In genomic region chr9:21131059-21131956, GRCm38 (mm10) we compare ENCODE assay signal across 7 mouse cellular contexts. TPM values are rescaled to one million over a fixed set of nuclear protein-coding genes. Genes with fewer than 3 reads are reported as not detected.
DNase-seq lines count a peak whose midpoint lies in the region; ATAC-seq lines count a peak whose summit lies in the region.

Gene Tyk2, minus strand, starts transcription at chr9:21131243.

- intact Hi-C loops in left cerebral cortex, postnatal 36 days (cut with DNase I), result loop anchor here (5.0 kb wide), 3 partner anchors 39 to 234 kb away; partner anchors contain the start of genes Eif3g, Gm38431, Icam5 and Raver1

- peak; percentile 98 for ATAC-seq in intestine, embryonic 16.5 days
- peak; percentile 99 for ATAC-seq in midbrain, embryonic 11.5 days (ENCODE audit: low FRiP score)

- WGBS in intestine, embryonic 16.5 days, result 6% methylated on average over 37 of the region's 37 CpGs
- 6% methylated on average over 37 of the region's 37 CpGs for WGBS in midbrain, embryonic 11.5 days

- peak within 1 kb of the TSS; percentile 78 for H3K9ac ChIP-seq in intestine, embryonic 16.5 days (ENCODE audit: low read depth, low read length)
- H3K9ac ChIP-seq in midbrain, embryonic 11.5 days (ENCODE audit: low read length), result peak within 1 kb of the TSS; percentile 66

- peaks cover 5% of the 10 kb centered on the region for H3K4me1 ChIP-seq in intestine, embryonic 16.5 days (ENCODE audit: control insufficient read depth, insufficient read depth, low read length)
- 0 out of 2 replicates have a peak, but pooled peaks cover 4% of the 10 kb centered on the region for H3K4me1 ChIP-seq in midbrain, embryonic 11.5 days (ENCODE audit: control insufficient read depth, insufficient read depth, low read length)

- no peaks in the 10 kb centered on the region for H3K27me3 ChIP-seq in intestine, embryonic 16.5 days (replicated peaks; ENCODE audit: control insufficient read depth, insufficient read depth, low read length)
- H3K27me3 ChIP-seq in midbrain, embryonic 11.5 days (ENCODE audit: control insufficient read depth, insufficient read depth, low read length), result no peaks in the 10 kb centered on the region

- DNase-seq in adrenal gland, adult 8-10 months, result peak; percentile 94
- peak; percentile 91 for DNase-seq in embryo, embryonic 9.5 days (ENCODE audit: extremely low spot score)
- peak; percentile 71 to 88 for DNase-seq in gastrocnemius, postnatal 4 days (ENCODE audit: low spot score in 2 of 2)
- DNase-seq in left cerebral cortex, postnatal 36 days (ENCODE audit: low spot score in 2 of 2), result peak; percentile 90
- peak; percentile 97 for DNase-seq in midbrain, embryonic 11.5 days (ENCODE audit: low spot score, missing footprints)
- DNase-seq in skeletal muscle tissue, adult 2 months (ENCODE audit: low read depth, low spot score), result peak; percentile 96

- H3K9me3 ChIP-seq in intestine, embryonic 16.5 days (ENCODE audit: control insufficient read depth, low read length), result no peaks in the 10 kb centered on the region
- no peaks in the 10 kb centered on the region for H3K9me3 ChIP-seq in midbrain, embryonic 11.5 days (ENCODE audit: control insufficient read depth, low read length)

- H3K4me2 ChIP-seq in intestine, embryonic 16.5 days (ENCODE audit: low read depth, low read length), result peak within 1 kb of the TSS; percentile 76
- H3K4me2 ChIP-seq in midbrain, embryonic 11.5 days, result peak within 1 kb of the TSS; percentile 49

- no peaks in the 10 kb centered on the region for H3K36me3 ChIP-seq in intestine, embryonic 16.5 days (ENCODE audit: control insufficient read depth, insufficient read depth, low read length)
- H3K36me3 ChIP-seq in midbrain, embryonic 11.5 days (ENCODE audit: control insufficient read depth, insufficient read depth, low read length), result no peaks in the 10 kb centered on the region

- peak within 1 kb of the TSS; percentile 75 for H3K4me3 ChIP-seq in intestine, embryonic 16.5 days (ENCODE audit: low read length)
- peak within 1 kb of the TSS; percentile 42 for H3K4me3 ChIP-seq in midbrain, embryonic 11.5 days (ENCODE audit: low read depth, low read length)

- H3K27ac ChIP-seq in intestine, embryonic 16.5 days (ENCODE audit: low read length), result peak within 1 kb of the TSS; percentile 24
- no peak within 1 kb of the TSS for H3K27ac ChIP-seq in midbrain, embryonic 11.5 days (ENCODE audit: low read depth, low read length)

RNA-seq across cellular contexts. Expression of gene Tyk2, which starts in this region (rescaled TPM):
- total RNA-seq in adrenal gland, adult 8-10 months (2022), result 10 to 100 TPM; 15.3 to 30.3 (median 23.0) TPM
- total RNA-seq in gastrocnemius, postnatal 4 days (2021), result 1 to 10 TPM; 9.3 TPM
- polyA plus RNA-seq in intestine, embryonic 16.5 days (2015; fragmentation: Nextera tagmentation; extraction: Ambion mirVana), result 17.0 and 18.1 TPM in 2 replicates
- total RNA-seq in left cerebral cortex, postnatal 36 days (2021), result 10 to 100 TPM in 1 of 2 experiments, 1 to 10 TPM in 1; 9.1 to 15.3 TPM
- polyA plus RNA-seq in midbrain, embryonic 11.5 days (2014; fragmentation: Nextera tagmentation; extraction: Ambion mirVana), result 6.1 and 7.1 TPM in 2 replicates
